Mouse (Mus musculus) adipocyte (in vitro differentiated cells): ENCODE measurements around the gene Gm4491.

Experiments
- DNase-seq: peaks from one replicate; pipeline ENCODE4 v3.0.0-alpha.2; 2016; ENCODE audit warnings: low spot score

Gene Gm4491

DNA sequence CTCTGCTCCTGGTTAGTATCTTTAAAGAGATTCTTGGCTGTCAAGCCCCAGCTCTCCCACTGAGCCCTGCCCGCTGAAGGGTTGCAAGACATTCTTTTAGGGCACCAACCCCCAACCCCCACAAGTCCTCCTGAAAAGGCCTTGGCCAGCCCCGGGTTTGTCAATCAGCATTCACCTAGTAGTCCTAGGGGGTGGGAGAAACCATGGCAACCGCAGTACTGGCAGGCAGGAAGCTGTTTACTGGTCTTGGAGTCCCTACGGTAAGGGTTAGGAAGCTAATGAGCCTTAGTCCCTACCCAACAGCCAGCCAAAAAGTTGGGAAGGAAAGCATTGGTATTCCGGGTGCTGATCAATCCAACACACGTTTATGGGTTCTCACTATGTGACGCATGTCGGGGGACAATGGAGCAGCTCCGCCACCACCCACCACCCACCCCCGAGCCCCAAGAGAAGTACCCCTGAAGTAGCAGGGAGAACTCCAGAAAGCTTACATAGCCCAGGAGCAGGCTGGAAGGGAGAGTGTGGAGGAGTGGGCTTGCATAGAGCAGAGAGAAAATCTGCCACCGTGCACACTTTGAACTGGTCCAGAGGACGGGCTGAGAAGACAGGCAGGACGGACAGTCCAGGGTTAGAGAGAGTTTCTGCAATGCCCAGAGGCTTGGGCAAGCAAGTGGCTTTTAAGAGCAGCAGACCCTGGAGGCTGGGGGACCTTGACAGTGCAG lies at the start of gene Gm4491:
TSS of gene Gm4491 (minus strand) at position 61 of the 722 bp plus-strand sequence.
- no peak for DNase-seq

DNA sequence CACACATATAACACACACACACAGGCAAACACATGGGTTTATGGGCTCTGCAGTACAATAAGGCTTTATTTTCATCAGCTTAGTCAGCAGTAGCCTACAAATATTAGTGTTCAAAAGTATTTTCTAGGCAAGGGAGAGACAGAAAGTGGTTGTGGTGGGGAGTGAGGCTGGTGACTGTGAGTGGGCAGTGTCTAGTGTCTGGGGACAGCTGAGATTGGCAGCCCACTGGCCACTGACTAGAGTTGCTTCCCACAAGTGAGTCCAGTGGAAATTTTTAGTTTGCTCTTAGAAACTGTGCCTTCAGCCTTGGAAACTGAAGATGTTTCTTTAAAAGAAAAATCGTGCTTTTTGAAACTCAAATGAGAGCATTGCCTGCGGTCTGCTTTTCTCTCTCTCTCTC lies 46.1 kb upstream of the Gm4491 start:
- no peak for DNase-seq

GRCm38 (mm10) chr14:57161201-57161600 lies 45.5 kb upstream of the Gm4491 start:
- DNase-seq: peak; percentile 22

DNA sequence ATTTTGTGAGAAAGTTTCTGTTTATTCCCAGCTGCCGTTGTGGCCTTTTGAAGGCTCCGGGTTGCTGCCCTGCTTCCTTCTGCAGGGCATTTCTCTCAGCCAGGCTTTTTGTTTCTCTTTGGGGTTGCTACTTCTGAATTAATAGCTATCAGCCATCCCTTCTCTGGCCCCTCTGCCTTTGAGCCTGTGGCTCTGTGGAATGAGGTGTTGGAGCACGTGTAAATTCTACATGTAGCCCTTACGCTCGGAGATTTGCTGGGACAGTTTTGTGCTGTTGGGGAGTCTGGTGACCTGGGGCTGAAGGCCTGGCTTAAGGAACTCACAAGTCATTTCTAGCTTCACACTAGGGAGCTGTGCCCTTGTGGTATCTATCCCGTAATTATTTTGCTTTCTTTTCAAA lies 39.2 kb upstream of the Gm4491 start:
- no peak for DNase-seq

DNA sequence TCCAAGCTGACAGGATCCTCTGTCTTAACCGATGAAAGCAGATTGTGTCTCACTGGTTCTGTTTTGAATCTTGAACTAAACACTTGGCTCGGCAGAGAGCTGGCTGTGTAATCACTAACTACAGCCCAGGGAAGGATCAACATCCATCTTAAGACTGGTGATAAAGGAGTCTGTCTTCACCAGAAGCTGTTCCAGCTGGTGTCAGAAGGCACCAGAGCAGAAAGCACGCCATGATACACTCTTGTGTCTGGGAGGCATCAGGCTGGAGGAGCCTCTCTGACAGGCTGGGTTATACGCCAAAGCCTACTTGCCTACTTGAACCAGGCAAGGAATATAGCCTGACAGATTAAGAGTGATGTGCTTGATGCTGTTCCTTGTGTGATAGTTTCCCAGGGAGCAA lies 30.1 kb upstream of the Gm4491 start:
- DNase-seq: no peak

- no peak for DNase-seq
These were observed 19.6 kb upstream of the Gm4491 start for GRCm38 (mm10) chr14:57135265-57135664.

GRCm38 (mm10) chr14:57133161-57133661 lies 17.5 kb upstream of the Gm4491 start, which contains the start of gene Gjb6:
Gene Gjb6 (minus strand): TSS chr14:57133611.
- DNase-seq: no peak

DNA sequence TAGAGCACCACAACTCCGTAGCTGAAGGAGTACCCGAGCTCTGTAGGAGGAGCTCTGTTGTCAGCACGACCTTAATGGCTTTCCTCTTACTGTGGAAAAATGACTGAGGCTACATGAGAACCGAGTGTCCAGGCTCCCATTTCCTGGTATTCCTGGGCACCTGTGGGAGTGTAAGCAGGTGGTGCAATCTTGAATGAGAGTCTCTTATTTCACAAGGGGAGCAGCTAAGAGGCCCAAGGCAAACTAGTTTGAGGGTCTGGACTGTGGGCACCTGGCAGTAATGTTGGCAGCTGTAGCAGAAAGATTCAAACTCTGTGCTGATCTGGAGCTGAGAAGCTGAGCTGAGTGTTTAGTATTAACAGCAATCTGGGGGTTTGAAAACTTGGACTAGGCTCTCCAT lies 11.7 kb upstream of the Gm4491 start:
- no peak for DNase-seq

GRCm38 (mm10) chr14:57122295-57122694 lies 6.6 kb upstream of the Gm4491 start:
- no peak for DNase-seq

GRCm38 (mm10) chr14:57109194-57109593 lies 6.5 kb downstream of the Gm4491 start:
- DNase-seq: peak; percentile 74

GRCm38 (mm10) chr14:57107916-57108315 lies 7.8 kb downstream of the Gm4491 start:
- no peak for DNase-seq

GRCm38 (mm10) chr14:57107091-57107490 lies 8.6 kb downstream of the Gm4491 start:
- DNase-seq: no peak

GRCm38 (mm10) chr14:57105721-57106120 lies 10.0 kb downstream of the Gm4491 start:
- no peak for DNase-seq

GRCm38 (mm10) chr14:57105111-57105510 lies 10.6 kb downstream of the Gm4491 start:
- DNase-seq: no peak

GRCm38 (mm10) chr14:57104106-57105023 lies 11.3 kb downstream of the Gm4491 start, which contains the start of gene Gjb2:
Gene Gjb2 (minus strand): TSS chr14:57104702.
- DNase-seq: no peak

DNA sequence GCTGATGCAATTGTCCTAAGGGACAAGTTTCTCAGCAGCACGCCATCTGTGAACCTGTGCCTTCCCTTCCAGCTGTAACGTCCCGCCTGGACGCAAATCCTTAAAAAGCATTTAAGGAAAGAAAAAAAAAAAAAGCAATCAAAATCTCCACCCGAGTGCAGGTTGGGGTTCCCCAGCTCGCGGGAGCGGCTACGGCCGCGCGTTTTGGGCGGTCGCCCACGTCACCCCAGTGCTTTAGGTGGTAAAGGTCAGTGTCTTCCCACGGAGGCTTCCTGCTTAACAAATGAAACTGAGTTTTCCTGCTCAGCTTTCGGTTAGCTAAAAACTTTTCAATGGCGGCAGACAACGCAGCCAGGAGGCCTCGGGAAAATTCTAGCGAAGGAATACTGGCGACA lies 12.0 kb downstream of the Gm4491 start:
- DNase-seq: no peak

GRCm38 (mm10) chr14:57103121-57103520 lies 12.6 kb downstream of the Gm4491 start:
- no peak for DNase-seq

DNA sequence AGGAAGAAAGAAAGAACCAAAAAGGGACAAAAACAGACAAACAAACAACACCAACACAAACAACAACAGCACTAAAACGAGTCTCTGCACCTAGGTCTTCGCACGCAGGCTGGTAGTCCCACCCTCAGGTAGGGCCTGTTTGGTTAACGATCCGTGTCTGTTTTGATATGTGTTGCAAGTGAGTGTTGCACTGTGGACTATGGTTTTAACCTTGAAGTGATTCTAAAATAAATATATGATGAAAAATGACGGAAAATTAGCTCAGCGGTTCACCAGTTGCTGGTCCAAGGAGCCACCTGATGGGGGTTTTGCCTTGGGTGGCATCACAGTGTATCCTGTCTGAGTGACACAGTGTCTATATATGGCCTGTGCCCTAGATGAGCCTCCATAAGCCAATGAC lies 14.1 kb downstream of the Gm4491 start:
- no peak for DNase-seq

DNA sequence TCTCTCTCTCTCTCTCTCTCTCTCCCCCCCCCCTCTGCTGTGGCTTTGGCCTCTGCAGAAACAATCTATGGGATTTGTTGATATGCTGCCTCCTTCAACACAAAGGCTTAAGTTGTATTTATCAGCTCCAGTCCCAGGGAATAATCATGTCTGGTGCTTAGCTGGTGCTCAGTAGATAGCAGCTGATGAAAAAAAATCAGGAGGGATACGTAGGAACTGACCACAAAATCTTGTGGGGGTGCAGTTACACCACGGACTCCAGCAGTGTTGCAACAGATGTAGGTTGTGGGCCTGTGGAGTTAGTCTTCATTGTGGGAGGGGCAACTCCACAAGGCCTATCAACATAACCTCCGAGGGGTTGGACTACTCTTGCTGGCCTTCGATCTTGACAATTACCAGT lies 19.8 kb downstream of the Gm4491 start:
- DNase-seq: no peak

DNA sequence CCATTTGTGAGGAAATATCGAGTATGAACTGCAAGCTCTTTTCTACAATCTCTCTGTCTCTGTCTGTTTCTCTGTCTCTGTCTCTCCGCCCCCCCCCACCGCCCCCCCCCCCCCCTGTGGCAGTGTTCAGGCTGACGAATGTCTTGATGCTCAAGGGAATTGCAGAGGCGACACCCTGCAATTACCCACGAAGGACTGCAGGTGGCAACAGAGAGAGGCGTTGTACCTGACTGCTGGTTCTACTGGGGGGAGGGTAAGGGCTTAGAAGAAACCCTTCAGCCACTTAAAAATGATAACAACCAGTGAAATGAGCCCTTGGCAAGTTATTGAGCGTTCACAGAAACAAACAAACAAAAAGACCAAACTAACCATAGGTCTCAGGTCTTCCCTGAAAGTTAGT lies 22.7 kb downstream of the Gm4491 start:
- DNase-seq: peak; percentile 39

DNA sequence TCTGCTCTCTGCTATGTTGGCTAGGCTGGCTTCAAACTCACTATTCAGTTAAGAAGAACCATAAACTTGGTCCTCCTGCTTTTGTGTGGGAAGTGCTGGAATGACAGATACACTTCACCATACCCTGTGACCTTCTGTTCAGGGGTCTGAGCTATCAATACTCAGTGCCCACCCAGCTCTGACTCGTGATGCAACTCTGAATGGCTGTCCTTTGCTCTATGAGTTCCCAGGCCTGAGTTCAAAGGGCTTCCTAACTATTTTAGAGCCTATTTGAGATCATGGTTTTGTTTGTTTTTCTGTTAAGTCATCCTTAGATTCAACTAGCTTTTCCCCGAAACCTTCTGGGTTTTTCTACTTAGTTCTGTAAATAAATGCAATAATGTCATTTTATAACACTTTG lies 25.7 kb downstream of the Gm4491 start:
- DNase-seq: no peak

- no peak for DNase-seq
These were observed 26.6 kb downstream of the Gm4491 start for GRCm38 (mm10) chr14:57089107-57089506.

DNA sequence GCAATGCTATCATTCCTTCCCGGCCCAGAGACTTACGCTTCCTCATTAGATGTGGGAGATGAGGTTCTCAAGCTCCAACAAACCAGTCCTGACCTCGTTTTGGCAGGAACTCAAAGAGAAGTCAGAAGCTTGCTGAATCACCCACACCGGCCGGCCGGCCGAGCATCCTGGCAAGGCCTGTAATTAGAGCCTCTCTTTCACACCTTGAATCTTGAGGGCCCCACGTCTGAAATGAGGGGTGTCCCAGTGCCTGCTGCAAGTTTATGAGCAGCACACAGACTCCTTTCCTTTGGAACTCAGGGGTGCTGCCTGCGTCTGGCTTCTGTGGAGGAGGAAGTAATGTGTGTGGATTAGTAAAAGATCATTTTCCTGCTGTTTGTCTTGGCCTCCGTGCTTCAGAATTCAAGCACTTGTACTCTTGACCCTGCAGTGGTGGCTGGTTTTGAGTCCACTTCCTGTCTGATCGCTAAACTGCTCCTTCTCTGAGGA lies 31.5 kb downstream of the Gm4491 start:
- no peak for DNase-seq
